Mouse (Mus musculus): Measurements from ENCODE around the gene Huwe1. TPM values are rescaled to one million over a fixed set of nuclear protein-coding genes. Genes with fewer than 3 reads are reported as not detected.

Huwe1 gene
- polyA plus RNA-seq, 1 experiment from 2014 or later, result 88.4 TPM

DNA sequence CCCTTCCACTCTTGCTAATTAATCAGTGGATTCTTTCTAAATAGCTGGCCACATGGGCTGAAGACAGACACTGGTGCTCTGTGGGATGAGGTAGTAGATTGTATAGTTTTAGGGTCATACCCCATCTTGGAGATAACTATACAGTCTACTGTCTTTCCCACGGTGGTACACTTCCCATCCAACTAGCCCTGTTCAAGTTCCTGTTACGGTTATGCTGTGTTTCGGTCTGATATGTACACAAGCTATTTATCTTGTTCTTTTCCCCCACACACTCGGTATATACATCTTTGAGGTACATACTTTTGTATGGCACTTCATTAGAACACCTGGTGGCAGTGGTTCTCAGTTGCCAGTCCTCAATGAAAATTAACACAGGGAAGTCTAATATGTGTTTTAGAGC, 111.7 kb downstream of the Huwe1 start:
- H3K27me3 ChIP-seq (ENCODE audit: control insufficient read depth, insufficient read depth, low read length), result peaks cover 18% of the 10 kb centered on the region
- ATAC-seq (replicated peaks; ENCODE audit: low FRiP score), result no peak
- no peak overlapping the region for H3K4me2 ChIP-seq (ENCODE audit: low read depth, low read length, severe bottlenecking)

DNA sequence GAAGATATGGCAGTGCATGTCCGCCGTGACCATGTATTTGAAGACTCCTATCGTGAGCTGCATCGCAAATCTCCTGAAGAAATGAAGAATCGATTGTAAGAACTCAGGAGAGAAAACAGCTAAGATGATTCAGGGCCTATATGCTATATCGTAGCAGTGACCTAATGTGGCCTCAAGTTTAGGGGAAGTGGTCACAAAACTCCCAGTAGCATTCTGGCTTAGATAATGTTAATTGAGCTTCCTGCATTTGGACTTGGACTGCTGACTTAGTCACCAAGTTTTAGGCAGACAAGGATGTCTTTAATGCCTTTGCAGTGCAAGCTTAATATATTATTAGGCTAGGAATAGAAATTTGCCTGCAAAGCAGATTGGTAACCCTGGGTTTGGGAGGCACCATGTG, 128.8 kb downstream of the Huwe1 start:
- H3K9ac ChIP-seq (ENCODE audit: low read length), result no peak overlapping the region
- 92% methylated on average over 6 of the region's 6 CpGs for WGBS
- H3K9me3 ChIP-seq (ENCODE audit: control insufficient read depth, low read length), result no peaks in the 10 kb centered on the region

More for the DNA sequence above, 111.7 kb downstream of the Huwe1 start:
- no peak overlapping the region for H3K4me3 ChIP-seq (ENCODE audit: low read depth, low read length)
- no peaks in the 10 kb centered on the region for H3K4me1 ChIP-seq (replicated peaks; ENCODE audit: control insufficient read depth, insufficient read depth, low read length)
- no peak for DNase-seq (ENCODE audit: low spot score)
- no peak overlapping the region for H3K9ac ChIP-seq (ENCODE audit: low read length)
- no peaks in the 10 kb centered on the region for H3K9me3 ChIP-seq (ENCODE audit: control insufficient read depth, low read length)
- H3K36me3 ChIP-seq (ENCODE audit: control insufficient read depth, insufficient read depth, low read length), result peaks cover 4% of the 10 kb centered on the region; the same call in 1 of the 2 replicates
- no peak overlapping the region for H3K27ac ChIP-seq (ENCODE audit: low read depth, low read length)
- 82% methylated on average over 4 of the region's 4 CpGs for WGBS

DNA sequence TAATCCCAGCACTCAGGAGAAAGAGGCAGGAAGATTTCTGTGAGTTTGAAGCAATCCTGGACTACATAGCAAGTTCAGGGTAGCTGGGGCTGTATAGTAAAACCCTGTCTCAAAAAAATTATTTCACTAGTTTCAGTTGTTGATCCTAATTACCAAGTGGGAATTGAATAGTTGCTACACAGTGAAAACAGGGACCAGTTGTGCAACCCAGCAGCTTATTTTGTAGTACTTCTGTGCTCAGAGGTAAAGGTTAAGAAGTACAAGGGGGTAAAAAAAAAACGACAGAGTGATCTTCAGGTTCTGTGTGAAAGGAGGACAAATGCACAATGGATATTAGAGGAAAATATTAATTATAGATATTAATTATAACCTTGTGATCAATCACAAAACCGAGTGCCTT, 138.2 kb downstream of the Huwe1 start:
- no peak overlapping the region for H3K9ac ChIP-seq (ENCODE audit: low read length)
- ATAC-seq (replicated peaks; ENCODE audit: low FRiP score) (no peak), DNase-seq (ENCODE audit: low spot score) (no peak)
- H3K4me1 ChIP-seq (replicated peaks; ENCODE audit: control insufficient read depth, insufficient read depth, low read length), result no peaks in the 10 kb centered on the region
- H3K4me2 ChIP-seq (ENCODE audit: low read depth, low read length, severe bottlenecking), result no peak overlapping the region
- H3K9me3 ChIP-seq (ENCODE audit: control insufficient read depth, low read length), result no peaks in the 10 kb centered on the region
- no peaks in the 10 kb centered on the region; the same call in 1 of the 2 replicates for H3K36me3 ChIP-seq (ENCODE audit: control insufficient read depth, insufficient read depth, low read length)
- H3K27ac ChIP-seq (ENCODE audit: low read depth, low read length), result no peak overlapping the region
- H3K4me3 ChIP-seq (ENCODE audit: low read depth, low read length), result no peak overlapping the region
- WGBS, result 60% methylated on average over 2 of the region's 2 CpGs
- peaks cover 2% of the 10 kb centered on the region; the same call in 1 of the 2 replicates for H3K27me3 ChIP-seq (ENCODE audit: control insufficient read depth, insufficient read depth, low read length)

More for the DNA sequence above, 128.8 kb downstream of the Huwe1 start:
- no peak for ATAC-seq (replicated peaks; ENCODE audit: low FRiP score)
- Histone ChIP-seq H3K4me3 (ENCODE audit: low read depth, low read length) (no peak overlapping the region), H3K4me2 (ENCODE audit: low read depth, low read length, severe bottlenecking) (no peak overlapping the region), H3K36me3 (ENCODE audit: control insufficient read depth, insufficient read depth, low read length) (peaks cover 6% of the 10 kb centered on the region; the same call in 1 of the 2 replicates), H3K27ac (ENCODE audit: low read depth, low read length) (no peak overlapping the region), H3K4me1 (replicated peaks; ENCODE audit: control insufficient read depth, insufficient read depth, low read length) (no peaks in the 10 kb centered on the region), H3K27me3 (ENCODE audit: control insufficient read depth, insufficient read depth, low read length) (peaks cover 9% of the 10 kb centered on the region; the same call in 1 of the 2 replicates)
- DNase-seq (ENCODE audit: low spot score), result no peak

DNA sequence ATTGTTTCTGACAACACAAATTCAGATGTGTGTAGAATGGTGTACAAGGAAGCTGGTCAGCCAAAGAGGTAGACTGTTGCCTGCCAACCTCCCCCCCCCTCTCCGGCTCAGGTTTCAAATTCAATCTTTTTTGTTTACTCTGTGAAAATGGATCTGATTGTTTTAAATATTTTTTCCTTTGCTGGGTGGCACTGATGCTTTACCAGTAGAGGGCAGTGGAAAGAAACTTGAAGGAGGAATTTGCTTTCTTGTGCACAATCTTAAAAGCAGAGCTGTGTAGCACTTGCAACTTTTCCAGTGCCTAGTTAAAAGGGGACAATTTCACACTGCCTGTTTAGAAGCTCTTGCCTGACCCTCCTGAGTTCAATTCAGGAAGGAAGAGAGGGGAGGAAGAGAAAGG, 146.4 kb downstream of the Huwe1 start:
- Histone ChIP-seq H3K4me3 (ENCODE audit: low read depth, low read length) (no peak overlapping the region), H3K36me3 (ENCODE audit: control insufficient read depth, insufficient read depth, low read length) (no peaks in the 10 kb centered on the region), H3K27ac (ENCODE audit: low read depth, low read length) (no peak overlapping the region), H3K9ac (ENCODE audit: low read length) (no peak overlapping the region), H3K4me2 (ENCODE audit: low read depth, low read length, severe bottlenecking) (no peak overlapping the region), H3K9me3 (ENCODE audit: control insufficient read depth, low read length) (no peaks in the 10 kb centered on the region), H3K27me3 (ENCODE audit: control insufficient read depth, insufficient read depth, low read length) (no peaks in the 10 kb centered on the region; the same call in 1 of the 2 replicates), H3K4me1 (replicated peaks; ENCODE audit: control insufficient read depth, insufficient read depth, low read length) (no peaks in the 10 kb centered on the region)
- DNase-seq (ENCODE audit: low spot score), result no peak
- ATAC-seq (replicated peaks; ENCODE audit: low FRiP score), result no peak
- 78% methylated on average over 1 of the region's 1 CpGs for WGBS

DNA sequence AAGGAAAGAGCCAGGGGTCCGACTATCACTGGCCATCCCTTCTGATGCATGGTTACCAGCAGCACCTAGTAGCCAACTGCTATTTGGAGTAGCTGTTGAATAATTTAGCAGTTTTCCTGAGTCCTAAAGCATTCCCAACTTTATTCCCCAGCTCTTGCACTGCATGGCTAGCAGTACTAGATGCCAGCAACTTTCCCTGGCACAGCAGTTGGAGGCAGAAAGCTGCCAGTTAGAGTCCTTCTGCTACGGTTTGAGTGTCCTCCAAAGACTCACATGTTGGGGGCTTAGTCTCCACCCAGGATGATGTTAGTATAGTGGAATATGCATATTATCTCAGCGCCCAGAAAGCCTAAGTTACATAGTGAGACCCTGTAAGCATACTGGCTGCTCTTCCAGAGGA, 147.2 kb downstream of the Huwe1 start:
- Histone ChIP-seq H3K9me3 (ENCODE audit: control insufficient read depth, low read length) (no peaks in the 10 kb centered on the region), H3K9ac (ENCODE audit: low read length) (no peak overlapping the region), H3K4me3 (ENCODE audit: low read depth, low read length) (no peak overlapping the region), H3K36me3 (ENCODE audit: control insufficient read depth, insufficient read depth, low read length) (no peaks in the 10 kb centered on the region), H3K4me2 (ENCODE audit: low read depth, low read length, severe bottlenecking) (no peak overlapping the region), H3K27me3 (ENCODE audit: control insufficient read depth, insufficient read depth, low read length) (no peaks in the 10 kb centered on the region; the same call in 1 of the 2 replicates), H3K4me1 (replicated peaks; ENCODE audit: control insufficient read depth, insufficient read depth, low read length) (no peaks in the 10 kb centered on the region), H3K27ac (ENCODE audit: low read depth, low read length) (no peak overlapping the region)
- 74% methylated on average over 3 of the region's 3 CpGs for WGBS
- no peak for ATAC-seq (replicated peaks; ENCODE audit: low FRiP score)
- no peak for DNase-seq (ENCODE audit: low spot score)

DNA sequence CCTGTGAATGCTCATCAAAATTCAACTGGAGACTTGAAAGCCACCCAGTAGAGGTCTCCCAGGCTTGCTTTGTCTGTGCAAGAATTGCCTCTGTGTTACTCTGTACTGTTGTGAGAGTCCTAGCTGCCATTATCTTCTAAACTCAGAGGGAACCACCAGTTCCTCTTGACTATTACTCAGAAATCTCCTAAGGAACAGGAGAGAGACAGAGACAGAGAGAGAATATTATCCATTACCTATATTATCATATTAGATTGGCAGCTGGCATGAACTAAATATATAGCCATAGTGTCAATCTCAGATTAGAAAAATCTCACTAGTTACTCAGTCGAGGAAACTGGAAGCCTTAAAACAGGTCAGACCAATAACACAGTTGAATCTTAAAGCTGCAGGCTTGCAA, 149.6 kb downstream of the Huwe1 start:
- no peak overlapping the region for H3K4me3 ChIP-seq (ENCODE audit: low read depth, low read length)
- no peaks in the 10 kb centered on the region for H3K4me1 ChIP-seq (replicated peaks; ENCODE audit: control insufficient read depth, insufficient read depth, low read length)
- no peak overlapping the region for H3K27ac ChIP-seq (ENCODE audit: low read depth, low read length)
- H3K9ac ChIP-seq (ENCODE audit: low read length), result no peak overlapping the region
- H3K4me2 ChIP-seq (ENCODE audit: low read depth, low read length, severe bottlenecking), result no peak overlapping the region
- H3K36me3 ChIP-seq (ENCODE audit: control insufficient read depth, insufficient read depth, low read length), result no peaks in the 10 kb centered on the region
- DNase-seq (ENCODE audit: low spot score) (no peak), ATAC-seq (replicated peaks; ENCODE audit: low FRiP score) (no peak)
- no peaks in the 10 kb centered on the region for H3K9me3 ChIP-seq (ENCODE audit: control insufficient read depth, low read length)
- WGBS, result 68% methylated on average over 1 of the region's 1 CpGs
- no peaks in the 10 kb centered on the region for H3K27me3 ChIP-seq (ENCODE audit: control insufficient read depth, insufficient read depth, low read length)

DNA sequence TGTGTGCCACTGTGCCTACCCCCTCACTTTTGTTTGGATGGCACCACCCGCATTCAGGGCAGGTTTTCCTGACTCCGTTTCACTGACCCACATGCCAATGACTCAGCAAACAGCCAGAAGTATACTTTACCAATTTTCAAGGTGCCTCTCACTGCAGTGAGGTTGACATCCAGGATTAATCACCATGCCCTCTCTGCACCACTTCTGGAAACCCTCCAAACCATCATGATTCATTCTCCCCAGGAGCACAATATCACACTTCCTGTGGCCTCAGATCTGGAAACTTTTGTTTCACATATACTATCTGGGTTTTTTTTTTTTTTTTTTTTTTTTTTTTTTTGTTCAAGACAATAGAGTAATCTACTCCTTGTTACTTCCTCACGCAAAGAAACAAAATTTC, 150.6 kb downstream of the Huwe1 start:
- no peak overlapping the region for H3K9ac ChIP-seq (ENCODE audit: low read length)
- no peaks in the 10 kb centered on the region for H3K9me3 ChIP-seq (ENCODE audit: control insufficient read depth, low read length)
- ATAC-seq (replicated peaks; ENCODE audit: low FRiP score) (no peak), DNase-seq (ENCODE audit: low spot score) (no peak)
- H3K36me3 ChIP-seq (ENCODE audit: control insufficient read depth, insufficient read depth, low read length), result no peaks in the 10 kb centered on the region
- no peak overlapping the region for H3K4me3 ChIP-seq (ENCODE audit: low read depth, low read length)
- no peak overlapping the region for H3K27ac ChIP-seq (ENCODE audit: low read depth, low read length)
- H3K4me1 ChIP-seq (replicated peaks; ENCODE audit: control insufficient read depth, insufficient read depth, low read length), result no peaks in the 10 kb centered on the region
- H3K4me2 ChIP-seq (ENCODE audit: low read depth, low read length, severe bottlenecking), result no peak overlapping the region
- WGBS, result 79% methylated on average over 3 of the region's 3 CpGs
- no peaks in the 10 kb centered on the region for H3K27me3 ChIP-seq (ENCODE audit: control insufficient read depth, insufficient read depth, low read length)

MicroRNAs within 50 kb of the gene (microRNA counts, 519-probe panel; counts per million panel counts)
- microRNA mmu-miR-98, result 3,816 counts per million, percentile 25 among the panel's probes with 10 or more counts

Small RNA genes lying within 50 kb of the gene (microRNA-seq; reads per million reads assigned to microRNA genes)
- gene Mir3113 (ENCODE audit: insufficient number of aligned reads), result not detected
- 1,117 reads per million, percentile 69 among the genes with 10 or more reads in this experiment for gene Mir98 (ENCODE audit: insufficient number of aligned reads)
- gene Mirlet7f-2 (ENCODE audit: insufficient number of aligned reads), result 241 reads per million, percentile 47 among the genes with 10 or more reads in this experiment

Other genes starting within 250 kb of the Huwe1 start
- gene Hsd17b10, start 201.0 kb downstream of the Huwe1 start, polyA plus RNA-seq (2014; fragmentation: Nextera tagmentation; extraction: Ambion mirVana), result 167 and 168 TPM in 2 replicates
- 4.4 and 4.8 TPM in 2 replicates for gene Ribc1, start 215.5 kb downstream of the Huwe1 start, polyA plus RNA-seq (2014; fragmentation: Nextera tagmentation; extraction: Ambion mirVana)
- gene Smc1a, start 215.6 kb downstream of the Huwe1 start, polyA plus RNA-seq (2014; fragmentation: Nextera tagmentation; extraction: Ambion mirVana), result 142 and 144 TPM in 2 replicates

All from forebrain, embryonic 11.5 days (tissue).